Mouse (Mus musculus) olfactory bulb, adult 2 months (tissue): ENCODE data around the gene Acaca.

ENCODE experiments used
- CTCF ChIP-seq: fragments of 200-500 bp; IDR thresholded peaks from 2 replicates; pipeline ENCODE4 v1.5.1; 2012; ENCODE audit warnings: low read depth, mild to moderate bottlenecking, low read length, moderate library complexity; ENCODE audit not compliant: insufficient read depth
- POLR2A ChIP-seq: fragments of 200-500 bp; IDR thresholded peaks from 2 replicates; pipeline ENCODE4 v1.6.1; 2012; ENCODE audit warnings: mild to moderate bottlenecking, low read depth, low read length, moderate library complexity; ENCODE audit not compliant: insufficient read depth

DNA sequence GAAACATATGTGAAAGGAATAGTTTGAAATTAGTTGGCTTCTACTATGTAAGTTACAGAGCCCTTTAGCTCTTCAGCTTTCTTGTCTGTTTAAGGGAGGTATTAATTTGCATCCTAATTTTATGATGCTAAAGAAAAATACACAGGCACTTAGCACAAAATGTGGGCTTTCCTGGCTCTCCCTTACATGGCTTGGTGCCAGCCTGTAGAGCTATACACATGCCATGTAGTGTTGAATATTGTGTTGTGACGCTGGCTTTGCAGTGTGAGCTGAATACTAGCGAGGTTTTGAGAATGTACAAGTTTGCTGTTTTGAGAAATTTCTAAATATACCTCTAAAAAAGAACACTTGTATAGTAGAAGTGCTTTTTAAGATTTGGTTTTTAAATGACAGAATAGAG, 218.3 kb downstream of the Acaca start:
- TF ChIP-seq POLR2A: no peak
- no peak for TF ChIP-seq CTCF
